Mouse (Mus musculus): Measurements from ENCODE around the gene Zfp128. TPM values are rescaled to one million over a fixed set of nuclear protein-coding genes. Genes with fewer than 3 reads are reported as not detected.
A peak's percentile ranks its signal among the peaks of the same experiment; 100 is the strongest.
"Not testable (repeated sequence)": the region's sequence is repeated elsewhere in the genome, so short reads cannot be mapped to it uniquely, and the experiment has no call there.

The Zfp128 gene
- total and polyA plus RNA-seq, 3 experiments = 0.43 to 3.7 (median 2.9) TPM

DNA sequence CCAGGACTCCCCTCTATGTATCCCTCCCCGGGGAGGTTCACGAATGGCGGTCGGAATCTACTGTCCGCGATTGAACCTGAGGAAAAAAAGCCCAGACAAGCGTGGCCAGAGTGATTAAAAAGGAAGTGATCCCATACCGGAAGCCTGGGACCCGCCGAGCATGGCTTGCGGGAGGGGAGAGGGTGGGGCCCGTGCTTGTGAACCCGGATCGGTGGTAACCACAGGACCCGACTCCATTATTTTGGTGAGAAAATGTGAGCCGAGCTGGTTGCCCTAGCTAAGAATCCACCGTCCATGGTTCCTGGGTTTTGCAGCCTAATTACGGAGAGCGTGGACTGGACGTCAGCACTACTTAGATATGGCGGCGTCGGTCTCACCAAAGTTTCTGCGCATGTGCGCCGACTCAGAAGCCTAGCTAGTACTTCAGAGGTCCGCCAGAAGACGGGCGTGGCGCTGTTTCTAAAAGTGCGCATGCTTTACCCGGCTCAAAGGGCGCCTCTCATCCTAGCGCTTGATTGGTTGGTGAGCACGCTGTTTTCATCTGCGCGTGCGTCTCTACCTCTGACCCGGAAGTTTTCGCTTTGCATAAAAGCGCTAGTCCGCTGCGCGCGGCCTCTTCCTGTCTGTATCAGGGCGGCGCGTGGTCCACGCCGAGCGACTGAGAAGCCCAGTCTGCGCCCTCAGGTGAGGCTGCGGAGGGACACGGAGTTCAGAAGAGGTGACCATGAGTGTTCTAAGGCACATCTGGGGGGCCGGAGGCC lies 40.9 kb downstream of the Zfp128 start, which contains the start of gene Rps5:
TSS of gene Rps5 (plus strand) at position 586 of the 761 bp plus-strand sequence.
- DNase-seq = peak; percentile 98

DNA sequence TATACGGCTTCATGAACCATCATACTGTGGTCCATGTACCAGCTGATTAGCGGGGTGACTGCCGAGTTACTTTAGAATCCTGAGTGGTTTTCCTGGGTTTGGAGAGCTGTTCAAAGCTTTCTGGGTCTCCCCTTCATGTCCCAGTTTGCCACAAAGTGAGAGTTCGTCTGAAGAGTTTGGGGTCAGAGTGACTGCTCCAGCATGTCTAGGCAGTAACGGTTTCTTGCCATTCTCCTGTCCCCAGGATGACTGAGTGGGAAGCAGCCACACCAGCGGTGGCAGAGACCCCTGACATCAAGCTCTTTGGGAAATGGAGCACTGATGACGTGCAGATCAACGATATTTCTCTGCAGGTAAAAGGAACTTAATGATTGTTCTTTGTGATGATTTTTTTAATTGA lies 41.8 kb downstream of the Zfp128 start:
- DNase-seq = no peak

DNA sequence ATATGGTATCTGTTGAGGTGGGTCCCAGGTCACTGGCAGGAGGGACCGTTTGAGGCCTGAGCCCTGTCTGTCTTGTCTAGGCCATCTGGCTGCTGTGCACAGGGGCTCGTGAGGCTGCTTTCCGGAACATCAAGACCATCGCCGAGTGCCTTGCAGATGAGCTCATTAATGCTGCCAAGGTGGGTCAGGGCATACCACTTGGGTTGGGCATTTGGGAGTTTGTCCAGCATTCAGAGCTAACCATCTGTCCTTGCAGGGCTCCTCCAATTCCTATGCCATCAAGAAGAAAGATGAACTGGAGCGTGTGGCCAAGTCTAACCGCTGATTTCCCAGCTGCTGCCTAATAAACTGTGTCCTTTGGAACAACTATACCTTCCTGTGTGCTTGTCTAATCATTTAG lies 45.3 kb downstream of the Zfp128 start:
- DNase-seq = no peak

DNA sequence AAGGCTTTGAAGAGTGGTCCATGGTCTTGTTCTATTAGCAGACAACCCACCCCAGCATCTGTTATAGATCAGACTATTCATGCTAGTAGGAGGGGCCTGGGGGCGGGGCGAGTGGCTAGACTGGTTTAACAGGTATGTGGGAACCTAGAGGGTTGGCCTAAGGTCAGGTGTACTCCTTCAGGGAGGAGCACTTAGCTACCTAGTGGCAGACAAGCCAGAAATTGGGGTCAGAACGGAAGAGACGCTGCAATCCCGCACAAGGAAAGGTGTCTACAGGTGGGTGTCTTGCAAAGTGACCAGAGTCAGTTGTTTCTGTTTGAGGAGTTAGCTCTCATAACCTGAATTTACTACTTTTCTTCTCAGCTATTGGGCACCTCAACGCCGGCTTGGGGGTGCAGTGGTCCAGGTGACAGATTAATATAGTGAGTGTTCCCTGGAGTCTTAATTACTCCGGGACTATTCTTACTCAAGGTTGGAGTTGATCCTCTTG lies 46.3 kb downstream of the Zfp128 start, which contains the start of gene Rnf225:
TSS of gene Rnf225 (plus strand) at position 226 of the 490 bp plus-strand sequence.
- DNase-seq = no peak

DNA sequence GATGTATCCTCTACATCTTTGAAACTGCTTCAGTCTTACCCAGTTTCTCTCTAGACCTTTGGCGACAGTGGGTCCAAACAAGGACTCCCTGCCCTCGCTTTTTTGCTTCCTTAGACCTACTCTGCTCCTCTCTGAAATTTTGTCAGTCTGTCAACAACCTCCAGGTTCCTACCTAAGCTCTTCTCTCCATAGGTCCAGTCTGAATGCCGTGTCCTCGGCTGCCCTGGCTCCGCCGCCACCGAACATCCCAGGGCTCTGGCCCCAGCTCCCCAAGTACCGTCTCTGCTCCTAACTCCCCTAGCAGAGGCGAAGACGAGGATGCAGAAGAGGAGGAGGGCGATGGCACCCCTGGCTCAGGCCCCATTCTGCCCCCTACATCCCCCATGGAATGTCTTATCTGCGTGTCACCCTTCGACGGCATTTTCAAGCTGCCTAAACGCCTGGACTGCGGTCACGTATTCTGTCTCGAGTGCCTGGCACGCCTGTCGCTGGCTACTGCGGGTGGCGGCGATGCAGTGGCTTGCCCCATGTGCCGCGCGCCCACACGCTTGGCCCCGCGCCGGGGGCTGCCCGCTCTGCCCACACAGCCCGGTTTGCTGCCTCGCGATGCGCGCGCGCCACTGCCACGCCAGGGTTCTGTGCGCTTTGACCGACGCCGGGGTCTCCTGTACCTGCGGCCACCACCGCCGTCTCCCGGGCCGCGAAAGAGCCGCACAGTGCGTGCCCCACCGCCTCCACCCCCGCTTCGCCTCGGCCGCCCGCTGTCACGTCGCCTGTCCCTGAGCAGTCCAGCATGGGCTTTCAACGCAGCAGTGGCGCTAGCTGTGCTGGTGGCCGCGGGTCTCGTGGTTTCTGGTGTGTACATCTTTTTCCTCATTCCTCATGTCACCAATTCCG lies 47.0 kb downstream of the Zfp128 start:
- peak; percentile 61 for DNase-seq

DNA sequence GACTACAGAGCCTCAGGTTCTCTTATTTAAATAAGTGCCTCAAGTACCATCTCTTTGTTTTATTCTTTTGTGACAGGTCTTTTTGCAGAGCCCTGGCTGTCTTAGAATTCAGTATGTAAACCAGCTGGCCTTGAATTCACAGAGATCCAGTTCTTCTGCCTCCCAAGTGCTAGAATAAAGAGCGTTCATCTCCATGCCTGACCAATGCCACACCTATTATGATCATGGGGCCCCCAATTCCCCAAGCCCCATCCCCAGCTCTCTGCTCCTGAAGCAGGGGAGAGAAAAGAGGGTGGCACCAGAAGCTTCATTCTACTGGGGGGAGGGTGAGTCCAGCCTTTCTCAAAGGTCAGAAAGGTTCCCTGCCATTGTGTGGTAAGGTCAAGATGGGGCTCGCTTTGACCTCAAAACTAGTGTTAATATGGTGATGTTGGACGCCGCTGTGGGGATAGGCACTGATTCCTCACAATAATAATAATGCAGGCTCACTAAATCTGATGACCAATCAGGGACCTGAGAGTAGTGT lies 52.7 kb downstream of the Zfp128 start:
- DNase-seq = no peak

DNA sequence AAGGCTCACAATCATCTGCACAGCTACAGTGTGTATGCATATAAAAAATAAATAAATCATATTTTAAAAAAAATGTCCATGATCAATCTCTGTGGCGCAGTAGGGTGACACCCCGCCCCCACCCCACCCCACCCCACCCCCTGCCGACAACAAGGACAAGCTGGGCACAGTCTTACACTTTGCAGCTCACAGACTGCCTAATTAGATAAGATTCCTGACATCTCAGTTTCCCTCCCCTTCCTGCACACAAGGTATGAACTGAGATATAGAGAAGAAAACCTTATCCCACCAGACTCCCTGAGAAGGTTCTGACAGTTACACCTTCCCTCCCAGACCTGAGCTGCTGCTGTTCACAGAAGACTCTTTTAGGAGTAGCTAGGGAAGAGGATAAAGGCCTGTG lies 53.8 kb downstream of the Zfp128 start:
- DNase-seq = no peak

DNA sequence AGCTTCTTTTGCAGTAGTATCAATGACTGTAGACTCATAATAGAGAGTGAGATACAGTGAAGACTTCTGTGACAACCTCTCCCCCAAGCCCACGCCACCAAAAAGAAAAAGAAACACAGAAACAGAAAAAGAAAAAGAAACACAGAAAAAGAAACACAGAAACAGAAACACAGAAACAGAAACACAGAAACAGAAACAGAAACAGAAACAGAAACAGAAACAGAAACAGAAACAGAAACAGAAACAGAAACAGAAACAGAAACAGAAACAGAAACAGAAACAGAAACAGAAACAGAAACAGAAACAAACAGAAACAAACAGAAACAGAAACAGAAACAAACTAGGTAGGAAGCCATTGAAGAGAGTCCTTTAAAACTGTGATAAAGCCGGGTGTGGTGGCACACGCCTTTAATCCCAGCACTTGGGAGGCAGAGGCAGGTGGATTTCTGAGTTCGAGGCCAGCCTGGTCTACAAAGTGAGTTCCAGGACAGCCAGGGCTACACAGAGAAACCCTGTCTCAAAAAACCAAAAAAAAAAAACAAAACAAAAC lies 56.4 kb downstream of the Zfp128 start:
- DNase-seq = not testable (repeated sequence)

DNA sequence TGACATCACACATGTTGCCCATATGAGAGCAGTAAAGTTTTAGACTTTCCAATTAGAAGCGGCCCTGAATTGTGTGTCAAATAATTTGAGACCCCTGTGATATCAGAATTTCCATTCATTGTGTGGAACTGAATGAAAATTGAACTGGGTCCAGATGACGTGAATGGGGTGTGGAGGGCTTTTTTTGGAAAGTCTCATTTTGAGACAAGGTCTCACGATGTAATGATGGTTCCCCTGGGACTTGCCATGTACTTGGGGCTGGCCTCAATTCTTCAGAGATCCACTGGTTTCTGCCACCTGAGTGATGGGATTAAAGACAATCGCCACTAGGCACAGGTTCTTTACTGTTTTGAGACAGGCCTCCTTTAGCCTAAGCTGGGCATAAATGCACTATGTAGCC lies 59.6 kb downstream of the Zfp128 start:
- no peak for DNase-seq

Other genes with a start within 250 kb of the Zfp128 start
- gene Vmn2r54, start 240.9 kb upstream of the Zfp128 start, total RNA-seq (2021) = not detected
- 0.07 TPM in 1 of 2 replicates, not detected in the other for gene Vmn2r54, start 240.9 kb upstream of the Zfp128 start, polyA plus RNA-seq (2012; rRNA removed)
- gene Vmn2r55, start 196.2 kb upstream of the Zfp128 start, total RNA-seq (2021) = not detected
- not detected in 2 replicates for gene Vmn2r55, start 196.2 kb upstream of the Zfp128 start, polyA plus RNA-seq (2012; rRNA removed)
- gene Vmn2r56, start 146.2 kb upstream of the Zfp128 start, total RNA-seq (2021) = not detected
- not detected in 2 replicates for gene Vmn2r56, start 146.2 kb upstream of the Zfp128 start, polyA plus RNA-seq (2012; rRNA removed)
- gene Zscan18, start 77.5 kb upstream of the Zfp128 start, total RNA-seq (2021) = 1 to 10 TPM; 3.8 TPM
- gene Zscan18, start 77.5 kb upstream of the Zfp128 start, polyA plus RNA-seq (2012; rRNA removed) = 1.4 and 2.3 TPM in 2 replicates
- 1 to 10 TPM; 9.6 to 9.9 TPM for gene Zfp329, start 62.3 kb upstream of the Zfp128 start, total RNA-seq (2021)
- 0.28 TPM in 2 replicates for gene Zfp329, start 62.3 kb upstream of the Zfp128 start, polyA plus RNA-seq (2012; rRNA removed)
- 10 to 100 TPM; 19.6 to 24.4 TPM for gene Zfp110, start 46.4 kb upstream of the Zfp128 start, total RNA-seq (2021)
- 5.6 and 7.1 TPM in 2 replicates for gene Zfp110, start 46.4 kb upstream of the Zfp128 start, polyA plus RNA-seq (2012; rRNA removed)
- 10 to 100 TPM; 12.9 to 13.3 TPM for gene Zscan22, start 16.6 kb downstream of the Zfp128 start, total RNA-seq (2021)
- gene Zscan22, start 16.6 kb downstream of the Zfp128 start, polyA plus RNA-seq (2012; rRNA removed) = 7.5 and 7.7 TPM in 2 replicates
- 100 to 1,000 TPM; 950 to 963 TPM for gene Rps5, start 41.1 kb downstream of the Zfp128 start, total RNA-seq (2021)
- 882 and 918 TPM in 2 replicates for gene Rps5, start 41.1 kb downstream of the Zfp128 start, polyA plus RNA-seq (2012; rRNA removed)
- under 1 TPM; 0.12 to 0.28 TPM for gene Rnf225, start 46.2 kb downstream of the Zfp128 start, total RNA-seq (2021)
- 0.27 and 0.39 TPM in 2 replicates for gene Rnf225, start 46.2 kb downstream of the Zfp128 start, polyA plus RNA-seq (2012; rRNA removed)
- 10 to 100 TPM; 10.0 to 11.1 TPM for gene Zfp324, start 84.7 kb downstream of the Zfp128 start, total RNA-seq (2021)
- 9.4 and 9.7 TPM in 2 replicates for gene Zfp324, start 84.7 kb downstream of the Zfp128 start, polyA plus RNA-seq (2012; rRNA removed)
- 1 to 10 TPM; 5.2 to 7.0 TPM for gene Zfp446, start 96.7 kb downstream of the Zfp128 start, total RNA-seq (2021)
- 6.8 and 8.1 TPM in 2 replicates for gene Zfp446, start 96.7 kb downstream of the Zfp128 start, polyA plus RNA-seq (2012; rRNA removed)
- gene Slc27a5, start 117.0 kb downstream of the Zfp128 start, total RNA-seq (2021) = 1 to 10 TPM in 1 of 2 experiments, not detected in 1; 1.5 TPM
- gene Slc27a5, start 117.0 kb downstream of the Zfp128 start, polyA plus RNA-seq (2012; rRNA removed) = 0.38 TPM in 1 of 2 replicates, not detected in the other
- 100 to 1,000 TPM; 212 to 228 TPM for gene Trim28, start 117.9 kb downstream of the Zfp128 start, total RNA-seq (2021)
- gene Trim28, start 117.9 kb downstream of the Zfp128 start, polyA plus RNA-seq (2012; rRNA removed) = 173 and 261 TPM in 2 replicates
- gene Zbtb45, start 128.9 kb downstream of the Zfp128 start, total RNA-seq (2021) = 10 to 100 TPM; 10.7 to 15.5 TPM
- 53.7 and 59.9 TPM in 2 replicates for gene Zbtb45, start 128.9 kb downstream of the Zfp128 start, polyA plus RNA-seq (2012; rRNA removed)
- gene Chmp2a, start 153.6 kb downstream of the Zfp128 start, total RNA-seq (2021) = 100 to 1,000 TPM; 212 to 215 TPM
- gene Chmp2a, start 153.6 kb downstream of the Zfp128 start, polyA plus RNA-seq (2012; rRNA removed) = 37.2 and 41.9 TPM in 2 replicates
- 100 to 1,000 TPM; 196 to 219 TPM for gene Ube2m, start 157.1 kb downstream of the Zfp128 start, total RNA-seq (2021)
- gene Ube2m, start 157.1 kb downstream of the Zfp128 start, polyA plus RNA-seq (2012; rRNA removed) = 98.5 and 122 TPM in 2 replicates
- 1 to 10 TPM; 1.7 to 2.3 TPM for gene Mzf1, start 173.6 kb downstream of the Zfp128 start, total RNA-seq (2021)
- 8.0 and 9.6 TPM in 2 replicates for gene Mzf1, start 173.6 kb downstream of the Zfp128 start, polyA plus RNA-seq (2012; rRNA removed)
- gene Vmn1r85, start 214.0 kb downstream of the Zfp128 start, total RNA-seq (2021) = not detected
- not detected in 2 replicates for gene Vmn1r85, start 214.0 kb downstream of the Zfp128 start, polyA plus RNA-seq (2012; rRNA removed)
- gene Vmn1r86, start 238.7 kb downstream of the Zfp128 start, total RNA-seq (2021) = not detected
- gene Vmn1r86, start 238.7 kb downstream of the Zfp128 start, polyA plus RNA-seq (2012; rRNA removed) = not detected in 2 replicates

Measured in adrenal gland, adult 2 months (tissue).